Mouse (Mus musculus) stomach, embryonic 15.5 days (tissue): ENCODE measurements around the gene Plppr2. TPM values are rescaled to one million over a fixed set of nuclear protein-coding genes. Genes with fewer than 3 reads are reported as not detected.
A peak's percentile ranks its signal among the peaks of the same experiment; 100 is the strongest.

Source experiments
- ATAC-seq: fragments of 200-750 bp; cut with Nextera tagmentation; 2 replicates; pipeline ENCODE4 v1.8.0; 2017; ENCODE audit warnings: low read depth, moderate number of reproducible peaks, moderate TSS enrichment; ENCODE audit not compliant: insufficient read depth, low FRiP score
- H3K27ac ChIP-seq: fragments of 300-500 bp; sonication (generic); 2 replicates; pipeline ENCODE4 v1.5.1; 2015; ENCODE audit warnings: mild to moderate bottlenecking, inconsistent platforms
- H3K27me3 ChIP-seq: fragments of 300-500 bp; sonication (generic); replicated peaks from 2 replicates; pipeline ENCODE4 v1.6.1; 2015; ENCODE audit warnings: inconsistent platforms
- H3K36me3 ChIP-seq: fragments of 300-500 bp; sonication (generic); 2 replicates; pipeline ENCODE4 v1.6.1; 2015; ENCODE audit warnings: inconsistent platforms
- H3K4me1 ChIP-seq: fragments of 300-500 bp; sonication (generic); 2 replicates; pipeline ENCODE4 v1.6.1; 2015; ENCODE audit warnings: inconsistent platforms
- H3K4me2 ChIP-seq: fragments of 300-500 bp; sonication (generic); 2 replicates; pipeline ENCODE4 v1.6.1; 2015; ENCODE audit warnings: mild to moderate bottlenecking, inconsistent platforms
- H3K4me3 ChIP-seq: fragments of 300-500 bp; sonication (generic); replicated peaks from 2 replicates; pipeline ENCODE4 v1.5.1; 2015; ENCODE audit warnings: inconsistent platforms
- H3K9ac ChIP-seq: fragments of 300-500 bp; sonication (generic); 2 replicates; pipeline ENCODE4 v1.6.1; 2015; ENCODE audit warnings: inconsistent platforms
- H3K9me3 ChIP-seq: fragments of 300-500 bp; sonication (generic); 2 replicates; pipeline ENCODE4 v1.6.1; 2016; ENCODE audit warnings: inconsistent platforms
- WGBS: fragments of 180-500 bp; shearing (Covaris S2); methylation state at CpG from one replicate; pipeline ENCODE4 v1.1.7; 2015; 5-methylcytosine and 5-hydroxymethylcytosine counted together
- polyA plus RNA-seq: library from polyadenylated mRNA; unstranded; fragments of >200 nt; fragmentation: Nextera tagmentation; extraction: Ambion mirVana; gene quantifications from 2 replicates; pipeline ENCODE4 v1.2.1, GENCODE M21; 2015

Gene Plppr2
- polyA plus RNA-seq, 1 experiment from 2014 or later: 7.9 TPM

DNA sequence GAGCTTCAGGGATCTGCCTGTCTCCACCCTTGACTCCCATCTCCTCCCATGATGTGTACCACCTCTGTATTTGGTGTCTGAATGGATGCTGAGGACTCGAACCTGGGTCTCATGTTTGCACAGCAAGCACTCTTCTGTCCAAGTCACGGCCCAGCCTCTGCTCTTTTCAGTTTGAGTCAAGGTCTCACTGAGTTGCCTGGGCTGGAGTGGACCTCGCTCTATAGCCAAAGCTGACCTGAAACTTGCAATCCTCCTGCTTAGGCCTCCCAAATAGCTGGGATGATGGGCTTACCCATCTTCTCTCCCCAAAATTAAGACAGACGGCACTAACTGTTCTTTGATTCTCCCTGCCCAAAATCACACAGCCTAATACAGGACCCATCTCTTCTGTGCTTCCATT lies 13.8 kb upstream of the Plppr2 start:
- H3K9ac ChIP-seq: no peak overlapping the region
- H3K27ac ChIP-seq: no peak overlapping the region
- H3K36me3 ChIP-seq: no peaks in the 10 kb centered on the region
- no peaks in the 10 kb centered on the region for H3K9me3 ChIP-seq
- H3K27me3 ChIP-seq: no peaks in the 10 kb centered on the region
- H3K4me1 ChIP-seq: peaks cover 11% of the 10 kb centered on the region
- H3K4me3 ChIP-seq: no peak overlapping the region
- H3K4me2 ChIP-seq: no peak overlapping the region
- WGBS: 89% methylated on average over 4 of the region's 4 CpGs
- ATAC-seq: no peak

DNA sequence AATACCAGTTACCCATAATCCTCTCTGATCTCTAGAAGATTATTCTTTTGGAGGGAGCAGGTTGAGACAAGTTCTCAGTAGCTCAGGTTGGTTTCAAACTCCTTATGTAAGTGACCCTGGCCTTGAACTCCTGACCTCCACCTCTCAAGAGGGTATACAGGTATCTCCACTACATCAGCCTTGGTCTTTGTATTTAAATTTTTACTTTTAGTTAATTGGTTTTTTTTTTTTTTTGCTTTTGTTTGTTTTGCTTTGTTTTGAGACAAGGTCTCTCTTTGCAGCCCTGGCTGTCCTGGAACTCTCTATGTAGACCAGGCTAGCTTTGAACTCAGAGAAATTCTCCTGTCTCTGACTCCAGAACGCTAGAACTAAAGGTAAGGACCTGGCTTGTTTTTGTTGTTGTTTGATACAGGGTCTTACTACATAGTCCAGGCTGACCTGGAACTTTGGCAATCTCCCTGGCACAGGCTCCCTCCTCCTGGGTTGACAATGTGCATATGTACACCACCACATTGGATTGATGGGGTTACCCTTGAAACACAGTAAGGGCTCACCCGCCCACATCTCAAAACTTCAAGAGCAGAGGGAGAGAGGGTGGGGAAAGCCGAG lies 13.2 kb upstream of the Plppr2 start:
- H3K4me2 ChIP-seq: no peak overlapping the region
- no peak overlapping the region for H3K4me3 ChIP-seq
- H3K4me1 ChIP-seq: peaks cover 9% of the 10 kb centered on the region
- ATAC-seq: no peak
- no peaks in the 10 kb centered on the region for H3K9me3 ChIP-seq
- no peaks in the 10 kb centered on the region for H3K27me3 ChIP-seq
- H3K9ac ChIP-seq: no peak overlapping the region
- H3K27ac ChIP-seq: peak overlapping the region; percentile 80
- WGBS: 29% methylated on average over 3 of the region's 3 CpGs
- H3K36me3 ChIP-seq: no peaks in the 10 kb centered on the region

DNA sequence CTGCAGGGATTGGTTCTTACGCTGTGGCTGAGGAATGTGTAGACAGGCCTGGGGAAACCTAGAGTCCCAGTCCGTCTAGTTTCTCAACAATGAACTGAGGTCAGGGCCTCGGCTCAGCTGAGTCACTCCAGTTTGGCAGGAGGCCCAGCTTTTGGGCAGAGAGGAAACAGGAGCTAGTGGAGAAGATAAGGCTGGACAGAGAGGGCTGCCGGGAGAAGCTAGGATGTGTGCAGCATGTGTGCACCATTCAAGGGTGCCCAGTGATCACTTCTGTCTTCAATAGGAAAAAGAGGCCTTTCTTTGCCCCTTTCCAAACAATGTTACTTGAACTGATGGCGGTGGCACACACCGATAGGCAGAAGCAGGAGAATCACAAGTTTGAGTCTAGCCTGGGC lies 12.7 kb upstream of the Plppr2 start:
- H3K4me3 ChIP-seq: no peak overlapping the region
- no peaks in the 10 kb centered on the region for H3K9me3 ChIP-seq
- no peaks in the 10 kb centered on the region for H3K36me3 ChIP-seq
- no peak overlapping the region for H3K4me2 ChIP-seq
- peaks cover 9% of the 10 kb centered on the region for H3K4me1 ChIP-seq
- peak; percentile 83 for ATAC-seq
- 37% methylated on average over 6 of the region's 6 CpGs for whole genome bisulfite sequencing
- no peak overlapping the region for H3K9ac ChIP-seq
- H3K27me3 ChIP-seq: no peaks in the 10 kb centered on the region
- peak overlapping the region; percentile 80 for H3K27ac ChIP-seq

DNA sequence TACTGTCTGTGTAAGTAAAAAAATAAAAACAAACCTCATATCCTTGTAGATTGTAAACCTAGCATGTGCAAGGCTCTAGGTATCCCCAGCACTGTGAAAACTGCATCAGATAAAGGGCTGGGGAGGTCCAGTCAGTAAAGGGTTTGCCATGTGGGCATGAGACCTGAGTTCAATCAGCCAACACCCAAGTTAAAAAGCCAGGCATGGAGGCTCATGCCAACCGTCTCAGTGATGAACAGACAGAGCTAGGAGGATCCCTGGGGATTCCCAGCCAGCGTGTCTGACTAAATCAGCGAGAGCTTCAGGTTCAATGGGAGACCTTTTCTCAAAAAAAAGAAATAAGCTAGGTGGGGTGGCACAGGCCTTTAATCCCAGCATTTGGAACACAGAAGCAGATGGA lies 11.8 kb upstream of the Plppr2 start:
- ATAC-seq: no peak

DNA sequence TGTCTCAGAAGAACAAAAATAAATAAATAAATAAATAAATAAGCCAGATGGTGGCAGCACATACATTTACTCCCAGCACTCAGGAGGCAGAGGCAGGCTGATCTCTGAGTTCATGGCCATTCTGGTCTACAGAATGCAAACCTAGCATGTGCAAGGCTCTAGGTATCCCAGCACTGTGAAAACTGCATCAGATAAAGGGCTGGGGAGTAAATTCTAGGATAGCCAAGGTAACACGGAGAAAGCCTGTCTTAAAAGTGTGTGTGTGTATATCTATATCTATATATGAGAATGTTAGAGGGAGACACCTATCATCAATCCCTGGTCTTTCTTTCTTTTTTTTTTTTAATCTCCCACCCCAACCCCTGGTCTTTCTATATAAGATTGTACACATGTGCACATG lies 11.3 kb upstream of the Plppr2 start:
- H3K27ac ChIP-seq: no peak overlapping the region
- H3K36me3 ChIP-seq: no peaks in the 10 kb centered on the region
- H3K4me2 ChIP-seq: no peak overlapping the region
- no peak overlapping the region for H3K4me3 ChIP-seq
- no peak for ATAC-seq
- no peak overlapping the region for H3K9ac ChIP-seq
- WGBS: 84% methylated on average over 1 of the region's 1 CpGs
- no peaks in the 10 kb centered on the region for H3K27me3 ChIP-seq
- no peaks in the 10 kb centered on the region for H3K9me3 ChIP-seq
- H3K4me1 ChIP-seq: peaks cover 9% of the 10 kb centered on the region

More for the DNA sequence above, 11.8 kb upstream of the Plppr2 start:
- Histone ChIP-seq H3K9ac (no peak overlapping the region), H3K27me3 (no peaks in the 10 kb centered on the region), H3K4me1 (peaks cover 9% of the 10 kb centered on the region), H3K9me3 (no peaks in the 10 kb centered on the region), H3K27ac (no peak overlapping the region), H3K4me3 (no peak overlapping the region), H3K4me2 (no peak overlapping the region), H3K36me3 (no peaks in the 10 kb centered on the region)
- 93% methylated on average over 3 of the region's 3 CpGs for WGBS

DNA sequence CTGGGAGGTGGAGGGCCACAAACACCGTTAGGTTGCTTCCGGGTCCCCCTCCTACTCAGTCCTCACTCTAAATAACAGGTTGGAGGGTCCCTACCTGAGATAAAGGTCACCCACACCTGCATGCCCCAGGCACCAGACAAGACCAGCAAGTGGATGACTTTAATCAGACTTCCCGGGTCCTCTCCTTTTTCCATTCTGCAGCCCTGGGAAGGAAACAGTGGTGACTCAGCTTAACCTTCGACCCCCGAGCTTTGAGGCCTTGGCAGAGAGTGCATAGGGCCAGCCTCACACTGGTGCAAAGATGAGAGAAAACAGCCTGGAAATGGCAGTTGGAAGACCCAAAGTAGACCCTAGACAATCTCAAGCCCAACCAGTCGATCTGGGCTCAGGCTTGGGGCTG lies 10.7 kb upstream of the Plppr2 start:
- Histone ChIP-seq H3K9ac (no peak overlapping the region), H3K4me3 (peak overlapping the region; percentile 51), H3K4me1 (peaks cover 9% of the 10 kb centered on the region), H3K27ac (0 out of 2 replicates have a peak overlapping the region, but pooled peaks have one; percentile 37), H3K9me3 (no peaks in the 10 kb centered on the region), H3K27me3 (no peaks in the 10 kb centered on the region), H3K4me2 (peak overlapping the region; percentile 56), H3K36me3 (no peaks in the 10 kb centered on the region)
- ATAC-seq: no peak
- 73% methylated on average over 6 of the region's 6 CpGs for WGBS

DNA sequence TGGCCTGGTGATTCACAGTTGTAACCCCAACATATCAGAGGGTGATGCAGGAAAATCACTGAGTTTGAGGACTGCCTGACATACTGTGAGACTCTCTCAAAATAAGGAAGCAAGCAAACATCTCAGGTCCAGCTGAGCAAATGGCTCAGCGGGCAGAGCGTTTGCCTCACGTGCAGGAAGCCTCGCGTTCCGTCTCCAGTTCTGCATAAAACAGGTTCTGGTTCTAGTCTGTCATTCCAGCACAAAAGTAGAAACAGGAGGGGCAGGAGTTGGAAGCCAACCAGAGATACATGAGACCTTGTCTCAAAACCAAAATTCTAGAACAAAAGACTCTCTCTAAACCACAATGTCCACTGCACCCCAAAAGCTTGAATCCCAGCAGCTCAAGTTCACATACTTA lies 10.0 kb upstream of the Plppr2 start:
- WGBS: 2% methylated on average over 6 of the region's 6 CpGs
- peaks cover 9% of the 10 kb centered on the region for H3K4me1 ChIP-seq
- H3K36me3 ChIP-seq: no peaks in the 10 kb centered on the region
- no peak for ATAC-seq
- H3K9me3 ChIP-seq: no peaks in the 10 kb centered on the region
- no peaks in the 10 kb centered on the region for H3K27me3 ChIP-seq
- H3K27ac ChIP-seq: peak overlapping the region; percentile 37
- peak overlapping the region; percentile 56 for H3K4me2 ChIP-seq
- peak overlapping the region; percentile 46; the same call in 1 of the 2 replicates for H3K9ac ChIP-seq
- H3K4me3 ChIP-seq: peak overlapping the region; percentile 51

DNA sequence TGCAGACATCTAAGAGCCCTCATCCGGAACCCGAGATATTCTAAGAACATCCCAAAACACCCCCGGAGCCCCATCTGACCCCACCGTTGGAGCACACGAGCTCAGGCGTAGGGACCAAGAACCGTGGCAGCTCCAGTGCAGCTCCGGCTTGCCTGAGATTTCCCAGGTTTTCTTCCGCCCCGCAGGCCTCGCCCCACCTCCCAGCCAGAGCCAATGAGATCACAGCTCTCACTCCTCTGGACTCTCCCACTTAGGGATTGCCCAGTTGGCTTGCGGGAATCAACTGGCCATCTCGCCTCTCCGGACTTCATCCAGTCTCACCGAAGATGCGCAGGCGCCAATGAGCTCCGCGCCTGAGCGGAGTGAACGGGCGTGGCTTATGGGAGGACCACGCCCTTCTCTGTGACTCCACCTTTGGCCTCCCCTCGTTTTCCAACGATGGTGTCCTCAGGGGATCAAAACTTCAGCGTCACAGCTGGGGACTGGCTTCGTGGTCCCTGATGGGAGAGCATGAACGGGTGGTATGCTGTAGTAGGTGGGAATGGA lies 9.6 kb upstream of the Plppr2 start, which contains the start of the genes Ccdc159 and Tmem205:
Gene Ccdc159 (plus strand): TSS at position 264 of the 546 bp plus-strand sequence.
Gene Tmem205 (minus strand): TSS at position 349 of the 546 bp plus-strand sequence.
- H3K27me3 ChIP-seq: no peaks in the 10 kb centered on the region
- WGBS: under 1% methylated on average over 28 of the region's 28 CpGs

DNA sequence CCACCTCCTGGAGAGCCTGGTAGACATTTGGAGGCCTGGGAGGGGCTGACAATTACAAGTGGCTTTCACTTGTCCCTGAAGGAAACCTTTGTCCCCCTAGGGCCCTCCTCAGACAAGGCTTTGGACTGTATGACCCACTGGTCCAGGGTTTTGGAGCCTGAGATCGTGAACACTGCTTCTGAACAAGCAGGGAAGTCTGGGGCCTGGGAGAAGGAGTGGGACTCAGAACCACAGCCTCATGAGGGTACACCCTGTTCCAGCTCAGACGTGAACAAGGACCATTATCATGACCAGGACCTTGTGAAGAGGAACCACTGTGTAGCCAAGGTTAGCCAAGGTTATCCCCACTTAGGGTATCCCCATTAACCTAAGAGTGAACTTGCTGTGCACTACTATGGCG lies 7.6 kb upstream of the Plppr2 start:
- 78% methylated on average over 3 of the region's 3 CpGs for WGBS
- H3K4me1 ChIP-seq: peaks cover 3% of the 10 kb centered on the region
- no peak overlapping the region for H3K27ac ChIP-seq
- ATAC-seq: no peak
- no peak overlapping the region for H3K9ac ChIP-seq
- H3K9me3 ChIP-seq: no peaks in the 10 kb centered on the region
- no peaks in the 10 kb centered on the region for H3K27me3 ChIP-seq
- no peaks in the 10 kb centered on the region for H3K36me3 ChIP-seq
- H3K4me2 ChIP-seq: no peak overlapping the region
- H3K4me3 ChIP-seq: no peak overlapping the region

More for the DNA sequence above, 9.6 kb upstream of the Plppr2 start, which contains the start of the genes Ccdc159 and Tmem205:
- peak; percentile 95 for ATAC-seq
- Histone ChIP-seq H3K4me2 (peak within 1 kb of the TSS; percentile 56), H3K27ac (peak within 1 kb of the TSS; percentile 41), H3K9me3 (no peaks in the 10 kb centered on the region), H3K4me3 (peak within 1 kb of the TSS; percentile 51), H3K36me3 (no peaks in the 10 kb centered on the region), H3K9ac (peak within 1 kb of the TSS; percentile 46; the same call in 1 of the 2 replicates), H3K4me1 (peaks cover 9% of the 10 kb centered on the region)

DNA sequence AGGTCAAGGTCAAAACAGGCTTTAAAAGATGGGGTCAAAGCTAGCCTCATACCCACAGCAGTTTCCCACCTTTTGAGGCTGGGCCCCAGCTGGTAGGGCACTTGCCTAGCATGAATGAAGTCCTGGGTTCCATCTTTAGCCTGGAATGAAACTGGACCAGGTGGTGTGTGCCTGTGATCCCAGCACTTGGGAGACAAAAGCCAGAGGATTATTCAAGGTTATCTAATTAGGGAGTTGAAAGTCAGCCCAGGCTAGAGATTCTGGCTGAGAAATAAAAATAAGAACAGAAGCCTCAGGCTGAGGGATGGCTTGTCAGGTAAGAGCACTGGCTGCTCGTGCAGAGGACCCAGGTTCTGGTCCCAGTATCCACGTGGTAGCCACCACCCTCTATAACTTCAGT lies 4.8 kb upstream of the Plppr2 start:
- no peak overlapping the region for H3K9ac ChIP-seq
- no peak for ATAC-seq
- no peak overlapping the region for H3K27ac ChIP-seq
- H3K9me3 ChIP-seq: no peaks in the 10 kb centered on the region
- no peaks in the 10 kb centered on the region for H3K36me3 ChIP-seq
- no peak overlapping the region for H3K4me3 ChIP-seq
- no peak overlapping the region for H3K4me2 ChIP-seq
- WGBS: 50% methylated on average over 2 of the region's 2 CpGs
- peaks cover 4% of the 10 kb centered on the region; the same call in 1 of the 2 replicates for H3K4me1 ChIP-seq
- H3K27me3 ChIP-seq: no peaks in the 10 kb centered on the region

DNA sequence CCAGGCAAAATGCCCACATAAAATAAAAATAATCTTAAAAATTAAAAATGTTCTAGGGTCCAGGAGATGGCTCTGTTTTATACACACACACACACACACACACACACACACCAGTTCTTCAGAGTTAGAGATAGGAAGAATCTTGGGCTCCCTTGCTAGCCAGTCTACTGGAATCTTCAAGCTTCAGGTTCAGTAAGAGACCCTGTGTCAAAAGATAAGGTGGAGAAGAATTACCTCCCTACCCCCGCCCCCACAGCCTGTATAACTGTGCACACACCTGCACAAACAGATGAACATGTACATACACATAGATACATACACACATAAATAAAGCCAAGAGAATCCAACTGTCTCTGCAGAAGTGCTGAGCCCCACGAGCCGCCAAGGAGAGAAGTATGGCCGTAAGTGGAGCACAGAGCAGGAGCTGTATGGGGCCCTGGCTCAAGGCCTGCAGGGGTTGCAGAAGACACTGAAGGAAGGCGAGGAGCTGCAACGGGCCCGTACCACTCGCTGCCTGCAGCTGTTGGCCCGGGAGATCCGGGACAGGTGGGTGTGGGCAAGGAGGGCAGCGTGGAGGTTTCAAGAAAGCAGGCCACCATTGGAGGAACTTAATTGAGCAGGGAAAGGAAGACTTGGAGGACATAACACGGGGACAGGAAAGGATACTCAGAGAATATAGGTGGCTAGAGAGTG lies 4.2 kb upstream of the Plppr2 start:
- 60% methylated on average over 12 of the region's 12 CpGs for WGBS
- no peak for ATAC-seq
- Histone ChIP-seq H3K27ac (no peak overlapping the region), H3K9me3 (no peaks in the 10 kb centered on the region), H3K27me3 (no peaks in the 10 kb centered on the region), H3K4me2 (no peak overlapping the region), H3K36me3 (no peaks in the 10 kb centered on the region), H3K9ac (no peak overlapping the region), H3K4me3 (no peak overlapping the region), H3K4me1 (peaks cover 7% of the 10 kb centered on the region; the same call in 1 of the 2 replicates)

DNA sequence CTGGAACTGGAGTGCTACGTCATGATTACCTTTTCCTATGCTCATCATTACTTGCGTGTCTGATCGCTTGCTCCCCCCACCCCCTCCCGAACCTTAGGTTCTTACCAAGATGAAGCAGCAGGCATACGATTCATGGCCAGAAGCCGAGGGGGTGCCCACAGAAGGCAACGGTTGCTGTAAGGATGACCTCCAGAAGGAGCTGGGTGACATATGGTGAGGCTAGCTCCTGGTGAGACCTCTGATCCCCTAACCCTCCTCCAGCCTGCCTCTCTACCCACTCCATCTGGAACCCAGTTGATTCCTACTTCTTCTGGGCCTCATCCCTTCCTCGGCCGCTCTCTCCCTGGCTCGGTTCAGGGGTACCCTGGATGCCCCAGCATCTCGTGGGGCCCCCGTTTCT lies 2.8 kb upstream of the Plppr2 start:
- no peak overlapping the region for H3K4me2 ChIP-seq
- peaks cover 7% of the 10 kb centered on the region; the same call in 1 of the 2 replicates for H3K4me1 ChIP-seq
- ATAC-seq: no peak
- H3K27me3 ChIP-seq: no peaks in the 10 kb centered on the region
- H3K36me3 ChIP-seq: no peaks in the 10 kb centered on the region
- H3K27ac ChIP-seq: no peak overlapping the region
- no peaks in the 10 kb centered on the region for H3K9me3 ChIP-seq
- no peak overlapping the region for H3K9ac ChIP-seq
- no peak overlapping the region for H3K4me3 ChIP-seq
- WGBS: 91% methylated on average over 12 of the region's 12 CpGs
